Mouse (Mus musculus) forebrain, embryonic 11.5 days (tissue): ENCODE results near the gene 0610010K14Rik. TPM values are rescaled to one million over a fixed set of nuclear protein-coding genes. Genes with fewer than 3 reads are reported as not detected.

Source experiments
- ATAC-seq: fragments of 200-750 bp; cut with Nextera tagmentation; replicated peaks from 2 replicates; pipeline ENCODE4 v1.8.0; 2017; ENCODE audit warnings: moderate TSS enrichment; ENCODE audit not compliant: low FRiP score
- DNase-seq: peaks from one replicate; pipeline ENCODE4 v3.0.0-alpha.2; 2017; ENCODE audit warnings: low spot score
- H3K27ac ChIP-seq: fragments of 300-500 bp; sonication (generic); 2 replicates; pipeline ENCODE4 v1.5.1; 2014; ENCODE audit warnings: low read depth, low read length
- H3K27me3 ChIP-seq: fragments of 300-500 bp; sonication (generic); 2 replicates; pipeline ENCODE4 v1.6.1; 2014; ENCODE audit warnings: mild to moderate bottlenecking, low read length, mixed read lengths; ENCODE audit not compliant: control insufficient read depth, insufficient read depth
- H3K36me3 ChIP-seq: fragments of 300-500 bp; sonication (generic); 2 replicates; pipeline ENCODE4 v1.6.1; 2014; ENCODE audit warnings: mild to moderate bottlenecking, low read length, moderate library complexity, mixed read lengths; ENCODE audit not compliant: control insufficient read depth, insufficient read depth
- H3K4me1 ChIP-seq: fragments of 300-500 bp; sonication (generic); replicated peaks from 2 replicates; pipeline ENCODE4 v1.6.1; 2014; ENCODE audit warnings: low read length, mixed read lengths; ENCODE audit not compliant: control insufficient read depth, insufficient read depth
- H3K4me2 ChIP-seq: fragments of 300-500 bp; sonication (generic); 2 replicates; pipeline ENCODE4 v1.6.1; 2014; ENCODE audit warnings: low read depth, mild to moderate bottlenecking, low read length, moderate library complexity, mixed read lengths; ENCODE audit not compliant: severe bottlenecking
- H3K4me3 ChIP-seq: fragments of 300-500 bp; sonication (generic); 2 replicates; pipeline ENCODE4 v1.5.1; 2014; ENCODE audit warnings: low read depth, low read length
- H3K9ac ChIP-seq: fragments of 300-500 bp; sonication (generic); 2 replicates; pipeline ENCODE4 v1.6.1; 2014; ENCODE audit warnings: low read length
- H3K9me3 ChIP-seq: fragments of 300-500 bp; sonication (generic); 2 replicates; pipeline ENCODE4 v1.6.1; 2016; ENCODE audit warnings: low read length, mixed read lengths; ENCODE audit not compliant: control insufficient read depth
- WGBS: fragments of 180-500 bp; shearing (Covaris S2); extraction: QIAGEN DNeasy Blood & Tissue Kit; methylation state at CpG from one replicate; pipeline ENCODE4 v1.1.7; 2014; 5-methylcytosine and 5-hydroxymethylcytosine counted together
- polyA plus RNA-seq: library from polyadenylated mRNA; unstranded; fragments of >200 nt; fragmentation: Nextera tagmentation; extraction: Ambion mirVana; gene quantifications from 2 replicates; pipeline ENCODE4 v1.2.1, GENCODE M21; 2014

The 0610010K14Rik gene
- polyA plus RNA-seq, result 202 and 223 TPM in 2 replicates

DNA sequence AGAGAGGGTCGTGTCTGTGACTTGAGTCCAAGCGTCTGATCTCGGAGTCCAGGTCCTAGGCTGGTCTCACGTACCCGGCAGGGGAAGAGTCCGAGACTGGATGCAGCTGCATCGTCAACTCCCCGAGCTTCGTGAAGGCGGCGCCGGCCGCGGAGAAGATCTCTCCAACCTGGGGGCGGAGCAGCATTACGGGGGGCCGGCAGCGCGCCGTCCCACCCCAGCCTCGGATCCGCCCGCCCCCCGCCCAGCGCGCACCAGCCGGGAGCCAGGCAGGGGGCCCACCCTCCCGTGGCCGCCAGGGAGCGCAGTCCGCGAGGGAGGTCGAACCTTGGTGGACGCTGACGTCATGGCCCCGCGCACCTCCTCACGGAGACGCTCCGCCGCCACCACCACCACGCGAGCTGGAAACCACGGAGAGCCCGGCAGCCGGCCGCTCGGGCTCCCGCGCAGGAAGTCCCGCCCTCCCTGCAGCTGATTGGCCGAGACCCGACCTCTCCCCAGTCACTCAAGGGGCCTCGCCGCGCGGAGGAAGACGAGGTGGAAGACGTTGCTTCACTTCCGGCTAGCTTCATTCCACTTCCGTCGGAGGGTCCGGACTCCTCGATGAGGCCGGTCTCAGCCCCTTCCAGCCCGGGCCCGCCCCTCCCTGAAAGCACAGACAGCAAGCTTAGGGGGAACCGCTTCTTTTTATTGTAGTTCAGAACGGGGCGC, at the start of gene 0610010K14Rik:
Gene 0610010K14Rik (minus strand): TSS at position 458 of the 711 bp plus-strand sequence.
- H3K4me3 ChIP-seq, result peak within 1 kb of the TSS; percentile 83
- H3K27me3 ChIP-seq, result no peaks in the 10 kb centered on the region
- H3K27ac ChIP-seq, result peak within 1 kb of the TSS; percentile 86
- DNase-seq (peak; percentile 99), ATAC-seq (peak; percentile 95)
- H3K4me1 ChIP-seq, result peaks cover 14% of the 10 kb centered on the region
- H3K9me3 ChIP-seq, result no peaks in the 10 kb centered on the region
- peaks cover 5% of the 10 kb centered on the region; the same call in 1 of the 2 replicates for H3K36me3 ChIP-seq
- under 1% methylated on average over 63 of the region's 70 CpGs for WGBS
- peak within 1 kb of the TSS; percentile 95 for H3K4me2 ChIP-seq
- H3K9ac ChIP-seq, result peak within 1 kb of the TSS; percentile 86

DNA sequence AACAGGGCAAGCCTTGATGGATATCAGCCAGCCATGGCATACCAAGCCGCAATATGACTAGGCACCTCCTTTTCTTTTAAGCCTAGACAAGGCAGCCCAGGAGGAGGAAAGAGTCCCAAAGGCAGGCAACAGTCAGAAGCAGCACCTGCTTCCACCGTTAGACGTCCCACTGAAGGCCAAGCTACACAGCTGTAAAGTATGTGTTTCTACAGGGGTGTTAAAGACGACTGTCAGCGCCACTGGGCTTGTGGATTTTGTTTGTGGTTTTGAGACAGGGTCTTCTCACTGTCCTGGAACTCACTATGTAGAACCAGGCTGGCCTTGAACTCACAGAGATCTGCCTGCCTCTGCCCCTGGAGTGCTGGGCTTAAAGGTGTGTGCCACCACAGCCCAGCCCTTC, 48.0 kb upstream of the 0610010K14Rik start:
- Histone ChIP-seq H3K9me3 (no peaks in the 10 kb centered on the region), H3K27ac (no peak overlapping the region), H3K9ac (no peak overlapping the region), H3K36me3 (no peaks in the 10 kb centered on the region), H3K4me2 (no peak overlapping the region), H3K27me3 (no peaks in the 10 kb centered on the region), H3K4me1 (no peaks in the 10 kb centered on the region), H3K4me3 (no peak overlapping the region)
- DNase-seq (no peak), ATAC-seq (no peak)
- WGBS, result 91% methylated on average over 5 of the region's 5 CpGs

DNA sequence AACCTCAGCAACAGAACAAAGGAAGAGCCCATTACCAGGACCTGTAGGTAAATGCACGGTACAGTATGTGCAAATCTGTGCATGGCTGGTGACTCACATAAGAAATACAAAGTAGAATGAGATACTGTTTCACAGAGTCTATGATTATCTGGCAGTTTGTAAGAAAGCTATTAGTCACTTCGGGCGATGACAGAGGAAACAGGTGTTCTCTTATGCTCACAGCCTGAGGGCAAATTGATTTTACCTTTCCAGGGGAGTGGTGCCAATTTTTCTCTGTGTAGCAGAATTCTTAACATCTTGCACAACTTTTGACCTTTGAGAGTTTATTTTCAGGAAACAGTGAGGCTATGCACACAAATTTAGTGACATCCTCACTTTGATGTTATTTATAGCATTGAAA, 47.0 kb upstream of the 0610010K14Rik start:
- 91% methylated on average over 3 of the region's 3 CpGs for WGBS
- no peak overlapping the region for H3K4me2 ChIP-seq
- ATAC-seq, result no peak

DNA sequence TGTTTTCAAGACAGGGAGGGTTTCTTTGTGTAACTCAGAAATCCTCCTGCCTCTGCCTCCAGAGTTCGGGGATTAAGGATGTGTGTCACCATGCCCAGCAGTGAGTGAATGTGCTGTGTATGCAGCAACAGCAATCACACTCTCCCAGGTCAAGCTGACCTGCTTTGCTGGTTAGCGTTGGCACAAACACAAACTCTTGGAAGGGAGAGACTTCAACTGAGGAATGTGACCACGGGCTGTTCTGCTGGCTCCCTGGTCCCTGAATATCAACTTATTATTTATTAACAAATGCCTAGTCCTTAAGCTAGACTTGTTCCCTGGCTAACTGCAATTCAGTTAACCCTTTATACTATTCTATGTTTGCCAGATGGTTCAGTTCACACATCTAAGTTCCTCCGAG, 46.0 kb upstream of the 0610010K14Rik start:
- no peaks in the 10 kb centered on the region for H3K4me1 ChIP-seq
- no peaks in the 10 kb centered on the region for H3K36me3 ChIP-seq
- no peak overlapping the region for H3K4me2 ChIP-seq

More for the DNA sequence above, 47.0 kb upstream of the 0610010K14Rik start:
- H3K27ac ChIP-seq, result no peak overlapping the region
- H3K9me3 ChIP-seq, result no peaks in the 10 kb centered on the region
- no peaks in the 10 kb centered on the region for H3K4me1 ChIP-seq
- no peaks in the 10 kb centered on the region for H3K27me3 ChIP-seq
- no peak for DNase-seq
- H3K36me3 ChIP-seq, result no peaks in the 10 kb centered on the region
- no peak overlapping the region for H3K4me3 ChIP-seq
- H3K9ac ChIP-seq, result no peak overlapping the region

DNA sequence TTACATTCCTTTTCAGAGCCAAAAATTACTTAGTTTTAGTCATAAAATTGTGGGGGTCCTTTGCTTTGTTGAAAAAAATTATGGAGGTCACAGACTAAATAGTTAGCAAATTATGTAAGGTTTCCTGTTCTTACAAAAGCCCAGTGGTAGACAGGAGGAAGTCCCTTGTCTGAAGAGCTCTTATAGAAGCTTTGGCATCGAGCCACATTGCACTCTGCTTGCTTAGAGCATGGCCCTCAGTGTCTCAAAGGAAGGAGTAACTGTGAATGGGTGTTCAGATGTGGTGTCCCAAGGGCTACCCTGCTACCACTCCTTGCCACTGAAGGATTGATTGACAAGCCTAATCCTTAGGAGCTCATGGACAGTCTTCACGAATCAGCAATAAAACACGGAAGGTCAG, 42.7 kb upstream of the 0610010K14Rik start:
- Histone ChIP-seq H3K4me1 (no peaks in the 10 kb centered on the region), H3K4me2 (no peak overlapping the region), H3K27ac (no peak overlapping the region), H3K27me3 (no peaks in the 10 kb centered on the region), H3K9me3 (no peaks in the 10 kb centered on the region), H3K9ac (no peak overlapping the region), H3K36me3 (no peaks in the 10 kb centered on the region), H3K4me3 (no peak overlapping the region)
- DNase-seq (no peak), ATAC-seq (no peak)
- WGBS, result 80% methylated on average over 3 of the region's 3 CpGs

More for the DNA sequence above, 46.0 kb upstream of the 0610010K14Rik start:
- H3K4me3 ChIP-seq, result no peak overlapping the region
- no peak for ATAC-seq
- DNase-seq, result no peak
- H3K27ac ChIP-seq, result no peak overlapping the region
- H3K9ac ChIP-seq, result no peak overlapping the region
- no peaks in the 10 kb centered on the region for H3K9me3 ChIP-seq
- H3K27me3 ChIP-seq, result no peaks in the 10 kb centered on the region
- 89% methylated on average over 4 of the region's 4 CpGs for WGBS

DNA sequence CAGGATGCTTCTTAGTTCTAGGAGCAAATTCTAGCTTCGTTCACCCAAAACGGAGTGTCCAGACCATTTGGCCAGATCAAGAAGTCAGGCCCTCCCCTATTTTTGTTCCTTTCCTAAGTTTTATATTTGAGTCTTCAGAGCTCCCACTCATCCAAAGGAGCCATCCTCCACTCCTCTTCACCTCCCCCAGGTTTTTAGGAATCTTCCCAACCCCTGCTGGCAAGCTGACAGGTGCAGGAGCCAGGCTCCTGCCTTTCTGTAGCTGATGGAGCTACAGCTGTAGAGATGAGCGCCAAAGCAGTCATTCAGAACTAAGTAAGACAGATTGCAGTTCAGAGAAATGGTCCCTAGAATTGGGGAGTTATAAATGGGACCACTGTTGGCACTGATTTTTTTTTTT, 41.2 kb upstream of the 0610010K14Rik start:
- Histone ChIP-seq H3K4me1 (no peaks in the 10 kb centered on the region), H3K4me2 (no peak overlapping the region), H3K27me3 (no peaks in the 10 kb centered on the region), H3K9me3 (no peaks in the 10 kb centered on the region), H3K4me3 (no peak overlapping the region), H3K36me3 (no peaks in the 10 kb centered on the region), H3K27ac (no peak overlapping the region), H3K9ac (no peak overlapping the region)
- DNase-seq, result no peak
- 89% methylated on average over 3 of the region's 3 CpGs for WGBS
- ATAC-seq, result no peak

DNA sequence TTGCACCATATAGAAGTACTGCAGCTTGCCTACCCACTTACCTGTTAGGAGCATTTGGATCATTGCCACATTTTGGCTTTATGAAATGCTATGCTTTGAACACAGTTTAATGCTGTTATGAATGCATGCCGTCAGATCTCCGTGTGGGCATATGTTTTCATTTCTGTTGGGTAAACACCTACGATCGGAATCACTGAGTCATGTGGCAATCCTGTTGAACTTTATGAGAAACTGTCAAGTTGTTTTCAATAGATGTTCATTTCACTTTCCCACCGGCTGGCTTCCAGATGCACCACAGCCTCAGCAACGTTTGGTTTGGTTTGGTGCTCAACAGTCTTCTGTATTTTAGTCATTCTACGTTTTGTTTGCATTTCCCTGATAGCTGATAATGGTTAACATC, 33.9 kb upstream of the 0610010K14Rik start:
- Histone ChIP-seq H3K4me3 (no peak overlapping the region), H3K36me3 (no peaks in the 10 kb centered on the region), H3K27ac (no peak overlapping the region), H3K9ac (no peak overlapping the region), H3K4me1 (no peaks in the 10 kb centered on the region), H3K27me3 (no peaks in the 10 kb centered on the region), H3K9me3 (no peaks in the 10 kb centered on the region), H3K4me2 (no peak overlapping the region)
- DNase-seq (no peak), ATAC-seq (no peak)
- 91% methylated on average over 7 of the region's 7 CpGs for WGBS

DNA sequence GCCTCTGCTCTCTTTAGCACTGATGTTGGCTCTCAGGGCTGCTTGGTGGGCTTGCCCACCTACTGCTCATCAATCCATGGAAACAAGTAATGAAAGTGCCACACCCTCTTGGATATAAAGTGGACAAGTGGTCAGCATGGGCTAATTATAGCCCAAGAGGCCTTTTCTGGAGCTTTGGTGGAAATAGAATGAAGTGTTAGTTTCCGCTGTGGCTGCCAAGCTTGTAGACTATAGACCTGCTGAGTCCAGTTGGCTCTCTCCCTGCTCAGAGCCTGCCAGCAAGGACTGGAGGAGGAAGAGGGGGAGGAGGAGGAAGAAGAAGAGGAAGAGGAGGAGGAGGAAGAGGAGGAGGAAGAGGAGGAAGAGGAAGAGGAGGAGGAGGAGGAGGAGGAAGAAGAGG, 28.7 kb upstream of the 0610010K14Rik start:
- Histone ChIP-seq H3K9me3 (no peaks in the 10 kb centered on the region), H3K36me3 (no peaks in the 10 kb centered on the region), H3K4me3 (no peak overlapping the region), H3K4me2 (no peak overlapping the region), H3K4me1 (no peaks in the 10 kb centered on the region), H3K9ac (no peak overlapping the region), H3K27me3 (no peaks in the 10 kb centered on the region), H3K27ac (no peak overlapping the region)
- WGBS, result 90% methylated on average over 1 of the region's 1 CpGs
- no peak for DNase-seq
- no peak for ATAC-seq

DNA sequence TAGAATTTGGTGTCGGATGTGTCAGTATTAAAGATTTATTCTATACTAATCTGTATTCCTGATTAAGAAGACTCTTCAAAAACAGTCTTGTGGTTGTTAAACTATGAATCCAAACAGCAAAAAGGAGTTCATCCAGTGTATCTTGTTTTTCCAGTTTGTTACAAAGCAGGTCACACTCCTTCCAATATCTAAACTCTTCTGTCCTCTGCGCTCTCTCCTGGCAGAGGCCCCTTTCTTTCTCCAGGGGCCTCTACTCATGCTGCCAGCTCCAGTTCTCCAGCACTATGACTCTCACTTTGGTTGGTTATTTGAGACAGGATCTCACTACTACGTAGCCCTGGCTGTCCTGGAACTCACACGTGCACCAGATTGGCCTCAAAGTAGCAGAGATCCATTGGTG, 28.1 kb upstream of the 0610010K14Rik start:
- no peak overlapping the region for H3K4me2 ChIP-seq
- ATAC-seq, result no peak
- DNase-seq, result no peak
- 83% methylated on average over 4 of the region's 4 CpGs for WGBS
- H3K9me3 ChIP-seq, result no peaks in the 10 kb centered on the region
- H3K4me3 ChIP-seq, result no peak overlapping the region
- H3K9ac ChIP-seq, result no peak overlapping the region
- H3K27ac ChIP-seq, result no peak overlapping the region
- no peaks in the 10 kb centered on the region for H3K27me3 ChIP-seq
- no peaks in the 10 kb centered on the region for H3K36me3 ChIP-seq
- no peaks in the 10 kb centered on the region for H3K4me1 ChIP-seq
